8 mouse cellular contexts compared by ENCODE assay signal in genomic region chr6:36850422-36851129, GRCm38 (mm10). TPM values are rescaled to one million over a fixed set of nuclear protein-coding genes. Genes with fewer than 3 reads are reported as not detected.
A peak's percentile ranks its signal among the peaks of the same experiment; 100 is the strongest.
DNase-seq lines count a peak whose midpoint lies in the region; ATAC-seq and TF ChIP-seq lines count a peak whose summit lies in the region.

No protein-coding gene starts in this region.

- peak overlapping the region; percentile 6; the same call in 1 of the 2 replicates for H3K27ac ChIP-seq in cortical plate, adult 2 months (ENCODE audit: insufficient read depth, low read length)
- peak overlapping the region; percentile 42; the same call in 1 of the 2 replicates for H3K27ac ChIP-seq in intestine, embryonic 16.5 days (ENCODE audit: low read length)
- peak overlapping the region; percentile 17; the same call in 1 of the 2 replicates for H3K27ac ChIP-seq in limb, embryonic 15.5 days

- no peak for TF ChIP-seq POLR2A in cortical plate, adult 2 months (IDR thresholded peaks at IDR 0.05; ENCODE audit: extremely low read depth, insufficient read depth, low read length)

- no peaks in the 10 kb centered on the region for H3K9me3 ChIP-seq in intestine, embryonic 16.5 days (ENCODE audit: control insufficient read depth, low read length)
- H3K9me3 ChIP-seq in limb, embryonic 15.5 days: no peaks in the 10 kb centered on the region

- no peak overlapping the region for H3K9ac ChIP-seq in intestine, embryonic 16.5 days (ENCODE audit: low read depth, low read length)
- H3K9ac ChIP-seq in limb, embryonic 15.5 days: no peak overlapping the region

- H3K4me3 ChIP-seq in cortical plate, adult 2 months (ENCODE audit: insufficient read depth, low read length): no peak overlapping the region
- no peak overlapping the region for H3K4me3 ChIP-seq in intestine, embryonic 16.5 days (ENCODE audit: low read length)
- no peak overlapping the region for H3K4me3 ChIP-seq in limb, embryonic 15.5 days

- H3K27me3 ChIP-seq in intestine, embryonic 16.5 days (replicated peaks; ENCODE audit: control insufficient read depth, insufficient read depth, low read length): no peaks in the 10 kb centered on the region
- H3K27me3 ChIP-seq in limb, embryonic 15.5 days: no peaks in the 10 kb centered on the region

- TF ChIP-seq CTCF in cortical plate, adult 2 months (IDR thresholded peaks at IDR 0.05; ENCODE audit: extremely low read depth, insufficient read depth, low read length): no peak

- peak; percentile 59 for DNase-seq in testis, postnatal 10 days (ENCODE audit: low spot score)
- DNase-seq in testis, postnatal 14 days (ENCODE audit: low spot score): no peak
- peak; percentile 90 to 91 for DNase-seq in right cerebral cortex, postnatal 10 days (ENCODE audit: low spot score in 2 of 2)
- no peak for DNase-seq in spleen, postnatal 10 days (ENCODE audit: low spot score in 2 of 2)

- 55% methylated on average over 7 of the region's 7 CpGs for WGBS in intestine, embryonic 16.5 days
- WGBS in limb, embryonic 15.5 days: 55% methylated on average over 7 of the region's 7 CpGs

- no peak overlapping the region for H3K4me2 ChIP-seq in intestine, embryonic 16.5 days (ENCODE audit: low read depth, low read length)
- H3K4me2 ChIP-seq in limb, embryonic 15.5 days: no peak overlapping the region

- ATAC-seq in intestine, embryonic 16.5 days: peak; percentile 83
- ATAC-seq in limb, embryonic 15.5 days (ENCODE audit: insufficient number of reproducible peaks, low FRiP score, low TSS enrichment, low read depth): no peak; the same call in 1 of the 2 replicates
- ATAC-seq in megakaryocyte progenitor cell, adult 5-6 weeks (replicated peaks; ENCODE audit: poor library complexity): no peak

- no peaks in the 10 kb centered on the region for H3K36me3 ChIP-seq in intestine, embryonic 16.5 days (ENCODE audit: control insufficient read depth, insufficient read depth, low read length)
- H3K36me3 ChIP-seq in limb, embryonic 15.5 days: no peaks in the 10 kb centered on the region

- H3K4me1 ChIP-seq in cortical plate, adult 2 months (ENCODE audit: control insufficient read depth, insufficient read depth, low read length): peaks cover 4% of the 10 kb centered on the region
- H3K4me1 ChIP-seq in intestine, embryonic 16.5 days (ENCODE audit: control insufficient read depth, insufficient read depth, low read length): no peaks in the 10 kb centered on the region
- no peaks in the 10 kb centered on the region for H3K4me1 ChIP-seq in limb, embryonic 15.5 days

RNA-seq across cellular contexts. Expression of gene Ptn, which starts 40.6 kb away (rescaled TPM):
- polyA plus RNA-seq in cortical plate, adult 2 months (2012; rRNA removed): 446 and 493 TPM in 2 replicates
- 198 and 222 TPM in 2 replicates for polyA plus RNA-seq in intestine, embryonic 16.5 days (2015; fragmentation: Nextera tagmentation; extraction: Ambion mirVana)
- 592 and 623 TPM in 2 replicates for polyA plus RNA-seq in limb, embryonic 15.5 days (2015; fragmentation: Nextera tagmentation; extraction: Ambion mirVana)
- total RNA-seq in megakaryocyte progenitor cell, adult 5-6 weeks (2015): not detected in 2 replicates
- 0.17 and 0.42 TPM in 2 replicates for total RNA-seq in megakaryocyte progenitor cell, adult 5-6 weeks (2017)

Comparison
In these comparisons a context has a peak if more than half of its experiments do, and no peak if none do; other contexts are left out.
1. DNase-seq: peak in testis, postnatal 10 days (single experiment) and right cerebral cortex, postnatal 10 days (2 of 2); none in testis, postnatal 14 days (single experiment) and spleen, postnatal 10 days (0 of 2).
2. Peak in every context shown above with its lines, with median percentiles within 50 percentile points of each other: H3K27ac ChIP-seq.